Mouse (Mus musculus) gastrocnemius, postnatal 4 days (tissue): ENCODE results near the gene Gga3. TPM values are rescaled to one million over a fixed set of nuclear protein-coding genes. Genes with fewer than 3 reads are reported as not detected.

Experiments used
- DNase-seq, 2 experiments: peaks; one replicate each; pipeline ENCODE4 v3.0.0; 2021 to 2022; ENCODE audit warnings: low spot score in 2 of 2, mixed read lengths in 2 of 2
- total RNA-seq, 2 experiments: library from RNA; stranded (reverse); gene quantifications; 2 replicates each; pipeline ENCODE4 v1.2.3; 2021

Gene Gga3
- total RNA-seq, 2 experiments from 2014 or later: 15.9 to 21.8 TPM

GRCm38 (mm10) chr11:115613138-115613945, 9.5 kb upstream of the Gga3 start:
- DNase-seq: no peak

DNA sequence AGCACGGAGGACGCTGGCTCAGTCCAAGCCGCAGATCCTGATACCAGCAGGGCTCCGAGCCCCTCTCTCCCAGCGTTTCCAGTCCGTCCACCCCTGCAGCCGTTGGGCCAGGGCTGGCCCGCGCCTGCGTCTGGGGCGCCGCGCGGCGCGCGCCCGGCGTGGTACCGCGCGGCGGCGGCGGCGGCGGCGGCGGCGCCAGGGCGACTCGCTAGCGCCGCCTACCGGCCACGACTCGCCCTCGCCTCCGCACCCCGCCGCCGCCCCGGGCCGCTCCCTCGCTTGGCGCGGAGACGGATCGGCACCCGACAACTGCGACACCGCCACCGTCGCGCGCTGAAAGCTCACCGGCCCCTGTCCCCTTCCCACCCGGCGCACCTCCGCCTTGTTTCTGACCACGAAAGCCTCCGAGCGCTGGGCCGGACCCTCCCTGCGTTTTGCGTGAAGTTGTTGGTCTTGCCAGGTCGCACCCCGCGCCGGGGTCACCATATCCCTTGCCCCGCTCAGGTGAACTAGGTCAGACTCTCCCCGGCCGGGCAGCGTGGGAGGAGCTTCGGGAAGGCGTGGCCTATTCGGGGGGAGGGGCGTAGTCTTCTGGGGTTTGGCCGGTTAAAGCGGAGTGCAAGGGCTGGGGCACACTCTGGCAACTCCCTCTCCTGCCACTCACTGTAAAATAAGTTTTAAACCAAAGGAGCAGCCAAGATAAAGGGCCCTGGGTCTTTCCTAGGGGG, 8.7 kb upstream of the Gga3 start, which contains the start of gene Mif4gd:
Gene Mif4gd (minus strand): TSS at position 560 of the 728 bp plus-strand sequence.
- peak; percentile 80 to 88 for DNase-seq

- DNase-seq: peak in 1 of 2 experiments; percentile 85
Observed at GRCm38 (mm10) chr11:115612059-115612409, 8.2 kb upstream of the Gga3 start.

DNA sequence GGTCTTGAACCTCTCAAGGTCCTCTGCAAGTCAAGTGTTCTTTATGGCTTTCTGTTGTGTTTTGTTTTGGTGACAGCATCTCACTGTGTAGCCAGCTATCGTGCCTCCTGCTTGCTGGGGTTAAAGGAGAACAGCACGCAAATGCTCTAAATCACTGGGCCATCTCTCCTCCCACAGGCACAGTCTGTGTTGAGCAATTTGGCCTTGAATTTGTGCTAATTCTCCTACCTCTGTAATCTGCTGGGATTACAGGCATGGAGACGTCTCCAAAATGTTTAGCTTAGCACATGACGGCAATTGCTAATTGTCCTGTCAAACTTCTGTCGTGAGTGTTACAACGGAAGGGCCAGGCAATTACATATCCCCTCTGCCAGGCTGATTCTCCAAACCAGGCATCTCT, 7.3 kb upstream of the Gga3 start:
- no peak for DNase-seq

- DNase-seq: no peak
Observed at GRCm38 (mm10) chr11:115609576-115609975, 5.7 kb upstream of the Gga3 start.

DNA sequence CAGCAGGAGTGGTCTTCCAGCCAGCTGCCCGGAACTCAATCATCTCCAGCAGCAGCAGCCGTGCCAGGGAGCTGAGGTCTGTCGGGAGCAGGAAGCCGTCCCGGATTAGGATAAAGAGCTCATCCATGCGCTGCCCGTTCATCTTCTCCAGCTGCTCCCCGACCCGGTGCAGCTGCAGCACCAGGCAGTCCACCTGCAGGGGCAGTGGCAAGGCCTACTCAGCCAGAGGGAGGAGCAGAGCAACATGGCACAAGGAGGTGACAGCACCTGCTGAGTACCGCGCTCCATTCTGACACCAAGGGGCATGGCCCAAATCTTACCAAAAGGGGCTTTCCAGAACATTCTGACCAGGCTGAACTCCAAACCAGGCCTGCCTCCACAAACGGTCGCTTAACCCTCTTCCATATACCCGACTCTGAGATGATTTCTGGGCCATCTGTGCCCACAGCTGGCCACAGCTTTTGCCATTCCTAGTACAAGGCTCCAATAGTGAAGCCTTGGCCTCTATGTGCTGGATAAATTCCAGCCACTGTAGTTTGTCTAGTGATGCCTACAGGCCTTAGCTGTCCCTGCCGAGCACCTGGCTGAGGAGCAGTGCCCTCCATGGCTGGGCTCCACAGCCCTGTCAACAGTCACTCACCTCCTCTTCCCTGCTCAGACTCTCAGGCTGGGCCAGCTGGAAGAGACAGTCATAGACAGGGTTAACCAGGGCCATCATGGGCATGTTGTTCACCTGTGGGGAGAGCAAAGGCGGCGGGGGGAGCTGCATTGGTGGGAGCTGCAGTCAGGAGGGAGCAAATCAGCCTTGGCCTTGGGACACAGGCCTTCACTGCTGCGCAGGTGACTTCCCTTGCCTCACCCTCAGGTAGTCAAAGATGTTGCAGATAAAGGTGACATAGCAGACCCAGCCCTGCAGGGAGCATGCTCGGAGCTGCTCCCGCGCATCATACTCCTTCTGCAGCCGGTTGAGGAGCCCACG, 4.9 kb upstream of the Gga3 start:
- peak in 1 of 2 experiments; percentile 26 for DNase-seq

- DNase-seq: no peak
Observed at GRCm38 (mm10) chr11:115606733-115607132, 2.9 kb upstream of the Gga3 start.

DNA sequence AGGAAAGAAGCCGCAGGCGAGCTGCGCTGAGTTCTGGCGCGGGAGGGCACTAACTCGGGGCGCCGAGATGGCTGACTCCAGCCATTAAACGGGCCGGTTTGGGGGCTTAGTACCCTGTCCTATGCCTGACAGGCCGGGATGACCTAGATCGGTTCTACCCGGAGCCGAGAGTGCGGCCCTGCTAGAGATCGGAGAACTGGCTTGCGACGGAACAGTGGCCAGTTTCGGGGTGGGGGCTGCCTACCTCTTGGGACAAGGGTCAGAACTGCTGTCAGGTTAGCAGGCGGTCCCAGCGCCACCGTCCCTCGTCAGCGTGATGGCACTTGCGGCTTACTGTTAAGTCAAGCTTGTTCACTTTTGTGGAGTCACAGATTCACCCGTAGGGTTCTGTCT, 449 bp upstream of the Gga3 start:
- no peak for DNase-seq

- DNase-seq: no peak
Observed at GRCm38 (mm10) chr11:115603128-115603475, 749 bp downstream of the Gga3 start.

- no peak for DNase-seq
Observed at GRCm38 (mm10) chr11:115601174-115601573, 2.7 kb downstream of the Gga3 start.

- no peak for DNase-seq
Observed at GRCm38 (mm10) chr11:115600743-115601142, 3.1 kb downstream of the Gga3 start.

DNA sequence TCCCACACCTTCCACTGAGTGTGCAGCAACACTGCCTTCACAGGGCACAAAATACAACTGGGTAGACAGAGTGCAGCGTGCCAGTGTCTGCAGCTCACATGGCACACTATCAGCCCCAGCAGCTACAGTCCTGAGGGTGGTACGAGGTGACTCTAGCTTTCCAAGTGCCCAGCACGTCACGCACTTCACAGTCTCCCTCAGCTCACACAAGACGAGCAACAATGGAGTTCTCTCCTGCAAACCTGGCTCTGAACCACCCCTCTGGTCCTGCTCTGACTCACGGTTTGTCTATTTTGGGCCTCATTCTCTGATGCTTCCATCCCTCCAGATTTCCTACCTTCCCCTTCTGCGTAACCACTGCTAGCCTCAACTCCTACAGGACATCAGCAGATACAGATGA, 4.1 kb downstream of the Gga3 start:
- DNase-seq: no peak

GRCm38 (mm10) chr11:115598309-115598708, 5.5 kb downstream of the Gga3 start:
- DNase-seq: no peak

- DNase-seq: no peak
Observed at GRCm38 (mm10) chr11:115595209-115595608, 8.6 kb downstream of the Gga3 start.

DNA sequence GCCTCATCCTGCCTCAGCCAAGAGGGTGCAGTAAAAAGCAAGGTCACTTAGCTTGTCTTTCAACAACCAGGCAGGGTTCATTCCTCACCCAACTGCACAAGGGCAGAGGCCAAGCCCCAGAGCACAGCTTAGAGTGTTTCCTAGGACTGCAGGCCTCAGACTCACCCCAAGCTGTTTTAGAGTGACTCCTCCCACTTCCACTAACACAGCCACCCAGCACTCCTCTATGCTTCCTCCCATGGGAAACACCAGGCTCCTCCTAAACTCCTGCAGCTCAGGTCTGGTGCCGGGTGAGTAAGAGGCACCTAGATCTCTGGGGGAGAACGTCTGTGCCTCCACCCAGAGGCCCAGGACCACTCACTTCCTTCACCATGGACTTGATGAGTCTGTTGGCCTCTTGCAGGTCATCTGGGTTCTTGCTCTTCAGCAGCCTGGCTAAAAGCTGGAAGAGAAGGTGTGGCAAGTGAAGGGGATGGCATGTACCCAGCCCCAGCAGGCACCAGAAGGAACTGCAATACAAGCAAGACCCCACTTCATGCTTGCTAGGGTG, 13.2 kb downstream of the Gga3 start:
- DNase-seq: no peak

GRCm38 (mm10) chr11:115587984-115588383, 15.9 kb downstream of the Gga3 start:
- no peak for DNase-seq

DNA sequence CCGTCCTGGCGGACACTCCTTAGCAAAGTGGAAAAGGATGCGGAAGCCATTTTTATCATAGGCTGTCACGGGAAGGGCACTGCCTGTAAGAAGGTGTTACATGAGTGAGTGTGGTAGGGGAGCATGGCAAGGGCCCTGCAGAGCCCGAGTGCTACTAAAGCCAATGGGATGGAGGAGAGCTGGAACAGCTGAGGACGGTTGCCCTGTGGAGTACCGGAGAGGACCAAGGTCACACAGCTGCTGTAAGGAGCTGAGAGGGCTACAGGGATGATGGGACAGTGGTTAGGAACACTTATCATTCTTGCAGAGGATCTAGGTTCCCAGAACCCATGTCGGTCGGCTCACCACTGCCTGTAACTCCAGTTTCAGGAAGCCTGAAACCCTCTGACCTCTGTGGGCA, 17.4 kb downstream of the Gga3 start:
- DNase-seq: no peak

DNA sequence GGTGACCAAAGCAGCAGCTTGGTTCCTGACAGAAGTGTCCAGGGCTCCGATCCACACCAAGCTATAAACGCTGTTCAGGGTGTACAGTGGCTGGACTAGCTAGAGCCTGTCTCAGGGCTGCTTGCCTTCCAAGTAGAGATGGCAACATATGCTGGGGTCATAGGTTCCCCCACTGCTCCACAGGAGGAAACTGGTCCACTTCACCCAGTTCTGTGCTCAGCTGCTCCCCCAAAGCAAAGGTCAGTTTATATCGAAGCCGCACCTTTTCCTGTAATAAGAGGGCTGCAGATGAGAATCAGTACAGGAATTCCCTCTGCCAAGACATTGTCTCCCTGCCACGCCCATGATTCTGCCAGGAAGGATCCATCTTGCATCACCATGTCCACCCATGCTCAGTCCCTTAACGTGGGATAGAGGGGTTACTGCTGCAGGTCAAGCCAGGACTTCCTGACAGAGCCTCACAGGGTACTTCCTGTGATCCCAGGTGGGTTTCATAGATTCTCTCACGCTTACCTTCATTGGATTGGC, 18.2 kb downstream of the Gga3 start:
- DNase-seq: no peak

DNA sequence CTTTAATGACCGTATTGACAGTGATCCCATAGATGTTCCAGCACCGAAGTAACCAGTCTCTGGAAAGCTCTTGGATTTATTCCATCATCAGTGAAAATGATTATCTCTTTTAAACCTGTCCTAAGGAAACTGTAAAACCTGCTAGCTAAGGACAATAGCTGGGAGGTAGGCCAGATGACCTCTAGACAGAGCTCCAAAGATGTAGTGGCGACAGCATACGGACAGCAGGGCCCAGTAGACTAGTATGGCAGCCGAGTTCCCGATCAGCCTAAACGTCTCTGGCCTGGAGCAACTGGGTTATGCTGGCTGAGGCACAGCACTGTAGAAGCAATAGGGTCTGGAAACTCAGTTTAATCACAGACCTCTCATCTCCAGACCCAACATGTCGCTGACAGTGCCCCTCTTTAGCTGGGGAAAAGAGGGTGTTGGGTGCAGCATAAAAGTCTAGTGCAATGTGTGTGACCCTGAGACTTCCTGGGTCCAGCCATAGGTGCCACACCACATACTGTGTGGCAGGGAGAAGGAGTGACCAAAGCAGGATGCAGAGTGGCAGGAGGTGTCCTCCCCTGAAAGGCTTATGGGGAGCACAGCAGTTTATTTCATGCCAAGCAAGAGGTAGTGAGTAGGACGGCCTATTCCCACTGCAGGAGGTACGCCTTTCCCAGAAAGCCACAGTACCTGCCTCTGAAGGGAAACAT, 19.3 kb downstream of the Gga3 start:
- no peak for DNase-seq

- DNase-seq: no peak
Observed at GRCm38 (mm10) chr11:115582913-115583606, 20.8 kb downstream of the Gga3 start.
